Mouse (Mus musculus) embryonic facial prominence, embryonic 10.5 days (tissue): ENCODE results near the gene Ostm1. TPM values are rescaled to one million over a fixed set of nuclear protein-coding genes. Genes with fewer than 3 reads are reported as not detected.

Experiments used
- DNase-seq: peaks from one replicate; pipeline ENCODE4 v3.0.0-alpha.2; 2017; ENCODE audit warnings: low spot score
- H3K27ac ChIP-seq: fragments of 300-500 bp; sonication (generic); replicated peaks from 2 replicates; pipeline ENCODE4 v1.5.1; 2016; ENCODE audit warnings: mild to moderate bottlenecking
- H3K27me3 ChIP-seq: fragments of 300-500 bp; sonication (generic); replicated peaks from 2 replicates; pipeline ENCODE4 v1.6.1; 2016; ENCODE audit warnings: low read depth, mild to moderate bottlenecking; ENCODE audit not compliant: poor library complexity, severe bottlenecking
- H3K36me3 ChIP-seq: fragments of 300-500 bp; sonication (generic); replicated peaks from 2 replicates; pipeline ENCODE4 v1.6.1; 2016; ENCODE audit warnings: mild to moderate bottlenecking, moderate library complexity
- H3K4me1 ChIP-seq: fragments of 300-500 bp; sonication (generic); 2 replicates; pipeline ENCODE4 v1.6.1; 2016
- H3K4me3 ChIP-seq: fragments of 300-500 bp; sonication (generic); 2 replicates; pipeline ENCODE4 v1.5.1; 2016; ENCODE audit warnings: mild to moderate bottlenecking, moderate library complexity
- H3K9me3 ChIP-seq: fragments of 300-500 bp; sonication (generic); 2 replicates; pipeline ENCODE4 v1.6.1; 2016; ENCODE audit warnings: mild to moderate bottlenecking
- WGBS: fragments of 180-500 bp; shearing (Covaris S2); methylation state at CpG from one replicate; pipeline ENCODE4 v1.1.7; 2016; 5-methylcytosine and 5-hydroxymethylcytosine counted together
- polyA plus RNA-seq: library from polyadenylated mRNA; unstranded; fragments of >200 nt; fragmentation: Nextera tagmentation; extraction: Ambion mirVana; gene quantifications from 2 replicates; pipeline ENCODE4 v1.2.1, GENCODE M21; 2016

The Ostm1 gene
- polyA plus RNA-seq: 15.4 and 15.7 TPM in 2 replicates

GRCm38 (mm10) chr10:42583157-42583872 is at the start of gene Ostm1, which contains the start of gene Nr2e1:
Ostm1 (plus strand) TSS chr10:42583822.
Nr2e1 (minus strand) TSS chr10:42583632.
- peak within 1 kb of the TSS; percentile 81 for H3K27ac ChIP-seq
- H3K36me3 ChIP-seq: no peaks in the 10 kb centered on the region
- peak; percentile 77 for DNase-seq
- H3K4me1 ChIP-seq: peaks cover 55% of the 10 kb centered on the region
- H3K27me3 ChIP-seq: peaks cover 100% of the 10 kb centered on the region
- under 1% methylated on average over 43 of the region's 43 CpGs for WGBS
- H3K4me3 ChIP-seq: peak within 1 kb of the TSS; percentile 57
- peaks cover 4% of the 10 kb centered on the region; the same call in 1 of the 2 replicates for H3K9me3 ChIP-seq

GRCm38 (mm10) chr10:42533836-42534453 is 49.7 kb upstream of the Ostm1 start:
- H3K9me3 ChIP-seq: no peaks in the 10 kb centered on the region
- peak overlapping the region; percentile 59 for H3K27ac ChIP-seq
- 91% methylated on average over 11 of the region's 11 CpGs for WGBS
- H3K36me3 ChIP-seq: peaks cover 71% of the 10 kb centered on the region
- no peak overlapping the region for H3K4me3 ChIP-seq
- no peak for DNase-seq
- H3K27me3 ChIP-seq: no peaks in the 10 kb centered on the region
- no peaks in the 10 kb centered on the region for H3K4me1 ChIP-seq

DNA sequence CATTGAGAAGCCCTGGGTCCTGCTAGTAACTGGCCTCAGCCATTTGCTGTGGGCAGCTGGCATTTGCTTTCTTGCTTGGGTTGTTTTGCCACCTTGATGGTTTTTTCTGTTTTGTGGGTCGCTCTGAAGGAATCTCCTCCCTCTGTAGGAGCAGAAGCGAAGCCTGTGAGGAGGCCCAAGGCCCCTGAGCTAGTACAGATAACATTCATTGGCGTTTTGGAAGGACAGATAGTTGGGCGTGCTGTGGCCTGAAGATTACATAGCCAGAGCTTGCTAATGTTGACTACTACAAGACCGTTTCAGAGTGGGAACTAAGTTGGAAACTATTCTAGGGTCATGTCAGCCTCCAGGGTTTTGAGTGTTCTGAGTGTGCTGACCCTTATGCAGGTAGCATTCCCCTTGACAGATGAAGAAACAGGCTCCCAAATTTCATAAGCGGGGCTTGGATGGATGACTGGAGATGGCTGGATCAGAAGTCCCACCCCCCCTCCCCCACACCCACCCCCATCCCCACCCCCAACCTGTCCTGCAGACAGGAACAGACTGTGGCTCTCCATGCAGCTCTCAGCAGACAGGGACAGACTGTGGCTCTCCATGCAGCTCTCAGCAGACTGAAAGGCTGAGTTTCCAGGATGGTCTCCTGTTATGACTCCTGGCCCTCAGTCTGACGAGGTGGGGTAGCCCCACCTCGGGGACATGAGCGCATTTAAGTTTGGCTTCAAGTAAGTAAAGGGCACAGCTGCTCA is 45.9 kb upstream of the Ostm1 start:
- no peak overlapping the region for H3K4me3 ChIP-seq
- H3K27ac ChIP-seq: no peak overlapping the region
- H3K36me3 ChIP-seq: peaks cover 42% of the 10 kb centered on the region
- H3K27me3 ChIP-seq: no peaks in the 10 kb centered on the region
- no peaks in the 10 kb centered on the region for H3K9me3 ChIP-seq
- peaks cover 11% of the 10 kb centered on the region for H3K4me1 ChIP-seq
- DNase-seq: no peak
- 86% methylated on average over 9 of the region's 9 CpGs for WGBS

GRCm38 (mm10) chr10:42545707-42546503 is 37.7 kb upstream of the Ostm1 start:
- WGBS: 87% methylated on average over 6 of the region's 6 CpGs
- H3K4me3 ChIP-seq: no peak overlapping the region
- no peaks in the 10 kb centered on the region for H3K36me3 ChIP-seq
- DNase-seq: no peak
- H3K27ac ChIP-seq: no peak overlapping the region
- no peaks in the 10 kb centered on the region for H3K27me3 ChIP-seq
- no peaks in the 10 kb centered on the region for H3K9me3 ChIP-seq
- peaks cover under 1% of the 10 kb centered on the region; the same call in 1 of the 2 replicates for H3K4me1 ChIP-seq

DNA sequence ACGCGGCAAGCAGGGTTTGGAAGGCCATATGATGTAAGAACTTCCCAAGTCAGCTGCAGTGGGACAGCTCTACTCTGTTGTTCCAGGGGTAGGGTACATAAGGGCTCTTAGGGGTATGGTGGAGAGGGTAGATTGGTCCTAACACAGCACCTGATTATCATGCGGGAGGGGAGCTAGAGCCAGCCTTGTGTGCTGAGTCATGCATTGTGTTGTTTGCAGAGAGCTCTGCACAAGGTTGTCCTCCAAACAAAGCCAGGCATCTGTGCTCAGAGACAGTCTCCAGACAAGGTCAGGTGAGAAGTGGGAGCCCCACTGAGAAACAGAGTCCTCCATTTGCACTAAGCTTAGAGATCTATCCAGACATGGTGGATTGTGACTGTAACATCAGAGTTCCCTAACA is 37.1 kb upstream of the Ostm1 start:
- no peak overlapping the region for H3K4me3 ChIP-seq
- H3K36me3 ChIP-seq: no peaks in the 10 kb centered on the region
- no peaks in the 10 kb centered on the region for H3K9me3 ChIP-seq
- H3K4me1 ChIP-seq: no peaks in the 10 kb centered on the region
- DNase-seq: no peak
- H3K27me3 ChIP-seq: no peaks in the 10 kb centered on the region
- 93% methylated on average over 3 of the region's 3 CpGs for WGBS
- H3K27ac ChIP-seq: no peak overlapping the region

DNA sequence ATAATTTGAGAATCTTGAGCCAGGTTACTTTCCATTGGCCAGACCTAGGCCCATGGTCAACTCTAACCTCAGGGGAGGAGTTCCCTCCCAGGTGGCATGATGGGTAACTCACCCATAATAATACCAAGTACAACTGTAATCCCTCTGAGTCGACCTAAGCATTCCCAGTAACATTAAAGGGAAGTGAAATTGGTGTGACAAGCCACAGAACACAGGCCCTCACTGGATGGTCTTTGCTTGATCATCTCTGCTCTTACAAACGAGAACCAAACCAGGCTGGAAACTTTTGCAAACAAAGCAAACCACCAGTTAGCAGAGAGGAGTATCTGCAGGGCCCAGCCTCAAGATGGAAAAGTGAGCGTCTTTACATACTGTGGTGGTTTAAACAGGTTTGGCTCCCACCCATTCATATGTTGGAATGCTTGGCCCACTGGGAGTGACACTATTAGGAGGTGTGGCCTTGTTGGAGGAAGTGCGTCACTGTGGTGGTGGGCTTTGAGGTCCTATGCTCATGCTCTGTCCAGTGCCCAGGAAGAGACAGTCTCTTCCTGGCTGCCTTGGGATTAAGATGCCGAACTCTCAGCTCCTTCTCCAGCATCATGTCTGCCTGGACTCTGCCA is 23.9 kb upstream of the Ostm1 start:
- H3K27ac ChIP-seq: no peak overlapping the region
- no peaks in the 10 kb centered on the region for H3K9me3 ChIP-seq
- DNase-seq: no peak
- H3K4me3 ChIP-seq: no peak overlapping the region
- H3K36me3 ChIP-seq: no peaks in the 10 kb centered on the region
- H3K4me1 ChIP-seq: peaks cover 7% of the 10 kb centered on the region; the same call in 1 of the 2 replicates
- H3K27me3 ChIP-seq: peaks cover 27% of the 10 kb centered on the region
- 76% methylated on average over 5 of the region's 5 CpGs for WGBS

- Histone ChIP-seq H3K4me3 (0 out of 2 replicates have a peak overlapping the region, but pooled peaks have one; percentile 13), H3K4me1 (peaks cover 6% of the 10 kb centered on the region), H3K27me3 (peaks cover 53% of the 10 kb centered on the region), H3K27ac (no peak overlapping the region), H3K9me3 (no peaks in the 10 kb centered on the region), H3K36me3 (0 out of 2 replicates have a peak, but pooled peaks cover 3% of the 10 kb centered on the region)
- peak; percentile 87 for DNase-seq
- WGBS: 3% methylated on average over 12 of the region's 12 CpGs
Measured at GRCm38 (mm10) chr10:42562272-42562671, 21.4 kb upstream of the Ostm1 start.

DNA sequence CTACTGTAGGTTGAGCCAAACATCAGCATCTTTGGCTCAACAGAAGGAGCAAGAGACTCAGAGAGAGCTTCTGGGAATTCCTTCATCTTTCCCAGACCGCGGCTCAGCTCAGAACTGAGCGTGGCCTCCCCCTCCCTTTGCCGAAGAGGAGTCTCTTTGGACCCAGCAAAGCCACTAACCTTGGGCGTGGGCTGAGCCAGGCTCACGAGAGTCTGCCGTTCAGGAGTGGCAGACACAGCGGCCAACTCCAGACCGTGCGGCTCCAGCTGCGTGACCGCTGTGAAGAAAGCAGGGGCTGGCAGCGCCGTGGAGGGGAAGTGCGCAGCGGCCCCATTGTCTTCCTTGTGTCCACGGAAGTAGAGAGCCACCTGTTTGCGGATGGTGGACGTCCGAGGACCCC is 11.1 kb upstream of the Ostm1 start:
- Histone ChIP-seq H3K4me3 (peak overlapping the region; percentile 16; the same call in 1 of the 2 replicates), H3K9me3 (no peaks in the 10 kb centered on the region), H3K4me1 (peaks cover 7% of the 10 kb centered on the region), H3K27ac (no peak overlapping the region), H3K27me3 (peaks cover 100% of the 10 kb centered on the region), H3K36me3 (no peaks in the 10 kb centered on the region)
- no peak for DNase-seq
- 4% methylated on average over 20 of the region's 20 CpGs for WGBS

DNA sequence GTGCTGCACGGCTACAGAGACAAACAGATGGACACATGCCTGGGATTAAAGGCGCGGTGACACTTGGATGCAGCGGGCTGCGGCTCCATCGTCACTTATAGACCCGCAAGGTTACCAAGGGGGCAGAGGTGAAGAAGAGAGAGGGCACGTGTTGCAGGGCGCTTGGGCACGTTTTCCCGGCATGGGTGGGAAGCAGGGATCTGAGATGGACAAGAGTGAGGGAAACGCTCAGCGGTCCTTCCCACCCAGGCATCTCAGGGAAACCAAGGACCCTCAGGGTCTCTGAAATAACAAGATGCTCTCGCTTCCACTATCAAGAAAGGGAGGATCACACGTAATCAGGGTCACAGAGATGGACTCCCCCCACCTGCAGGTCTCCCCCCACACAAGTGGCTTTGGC is 10.7 kb upstream of the Ostm1 start:
- H3K4me1 ChIP-seq: peaks cover 6% of the 10 kb centered on the region
- no peaks in the 10 kb centered on the region for H3K9me3 ChIP-seq
- no peaks in the 10 kb centered on the region for H3K36me3 ChIP-seq
- H3K27ac ChIP-seq: no peak overlapping the region
- H3K27me3 ChIP-seq: peaks cover 100% of the 10 kb centered on the region
- H3K4me3 ChIP-seq: peak overlapping the region; percentile 16; the same call in 1 of the 2 replicates
- WGBS: 4% methylated on average over 15 of the region's 15 CpGs
- peak; percentile 24 for DNase-seq

GRCm38 (mm10) chr10:42574639-42575038 is 9.0 kb upstream of the Ostm1 start:
- Histone ChIP-seq H3K4me3 (no peak overlapping the region), H3K36me3 (no peaks in the 10 kb centered on the region), H3K27ac (no peak overlapping the region), H3K4me1 (peaks cover 15% of the 10 kb centered on the region), H3K27me3 (peaks cover 100% of the 10 kb centered on the region), H3K9me3 (no peaks in the 10 kb centered on the region)
- peak; percentile 43 for DNase-seq
- WGBS: 4% methylated on average over 10 of the region's 10 CpGs

GRCm38 (mm10) chr10:42577525-42578280 is 5.9 kb upstream of the Ostm1 start:
- no peak overlapping the region for H3K27ac ChIP-seq
- no peaks in the 10 kb centered on the region for H3K9me3 ChIP-seq
- H3K4me1 ChIP-seq: peaks cover 37% of the 10 kb centered on the region
- peak overlapping the region; percentile 52; the same call in 1 of the 2 replicates for H3K4me3 ChIP-seq
- peaks cover 100% of the 10 kb centered on the region for H3K27me3 ChIP-seq
- peak; percentile 48 for DNase-seq
- 2% methylated on average over 15 of the region's 15 CpGs for WGBS
- no peaks in the 10 kb centered on the region for H3K36me3 ChIP-seq
